Mouse (Mus musculus): ENCODE data around the gene Ranbp9.

The Ranbp9 gene

GRCm38 (mm10) chr13:43370063-43370462 is 111.0 kb downstream of the Ranbp9 start:
- DNase-seq (ENCODE audit: extremely low spot score, low read depth, low spot score), result no peak

- no peak for DNase-seq (ENCODE audit: extremely low spot score, low read depth, low spot score)
Measured at GRCm38 (mm10) chr13:43365825-43366184, 115.3 kb downstream of the Ranbp9 start.

GRCm38 (mm10) chr13:43364985-43365824 is 115.9 kb downstream of the Ranbp9 start, which contains the start of gene Sirt5:
Gene Sirt5 (plus strand): TSS chr13:43365496.
- peak; percentile 69 for DNase-seq (ENCODE audit: extremely low spot score, low read depth, low spot score)

GRCm38 (mm10) chr13:43362353-43362752 is 118.7 kb downstream of the Ranbp9 start:
- DNase-seq (ENCODE audit: extremely low spot score, low read depth, low spot score), result no peak

GRCm38 (mm10) chr13:43360534-43360933 is 120.5 kb downstream of the Ranbp9 start:
- DNase-seq (ENCODE audit: extremely low spot score, low read depth, low spot score), result no peak

- no peak for DNase-seq (ENCODE audit: extremely low spot score, low read depth, low spot score)
Measured at GRCm38 (mm10) chr13:43356346-43357125, 124.5 kb downstream of the Ranbp9 start.

- no peak for DNase-seq (ENCODE audit: extremely low spot score, low read depth, low spot score)
Measured at GRCm38 (mm10) chr13:43354362-43354761, 126.7 kb downstream of the Ranbp9 start.

- DNase-seq (ENCODE audit: extremely low spot score, low read depth, low spot score), result no peak
Measured at GRCm38 (mm10) chr13:43353356-43353755, 127.7 kb downstream of the Ranbp9 start.
